In genomic region chr2:93319598-93319997, GRCm38 (mm10) we compare ENCODE assay signal across 16 mouse cellular contexts. TPM values are rescaled to one million over a fixed set of nuclear protein-coding genes. Genes with fewer than 3 reads are reported as not detected.
A peak's percentile ranks its signal among the peaks of the same experiment; 100 is the strongest.
DNase-seq lines count a peak whose midpoint lies in the region; ATAC-seq and TF ChIP-seq lines count a peak whose summit lies in the region.
"Had no signal": no experiment of that assay in that cellular context is flagged by ENCODE, and none has a peak within 500 bp of the region (broad histone marks: within the 10 kb centered on the region; RNA-seq: fewer than 3 reads in every experiment).

No protein-coding gene starts in this region.

- no peak overlapping the region for H3K4me3 ChIP-seq in hindbrain, embryonic 13.5 days
- no peak overlapping the region for H3K4me3 ChIP-seq in hindbrain, embryonic 14.5 days (replicated peaks; ENCODE audit: low read length)
- H3K4me3 ChIP-seq in limb, embryonic 13.5 days: no peak overlapping the region
- no peak overlapping the region for H3K4me3 ChIP-seq in cerebellum, adult 2 months (replicated peaks; ENCODE audit: insufficient read depth, low read depth, low read length)
- H3K4me3 ChIP-seq: embryonic facial prominence, embryonic 12.5 days; liver, embryonic 13.5 days; myocyte had no signal

- no peak overlapping the region for H3K4me2 ChIP-seq in hindbrain, embryonic 13.5 days
- no peak overlapping the region for H3K4me2 ChIP-seq in hindbrain, embryonic 14.5 days (replicated peaks)
- peak overlapping the region; percentile 35 for H3K4me2 ChIP-seq in limb, embryonic 13.5 days (replicated peaks)
- H3K4me2 ChIP-seq: embryonic facial prominence, embryonic 12.5 days; liver, embryonic 13.5 days had no signal

- no peak for TF ChIP-seq CTCF in cerebellum, adult 2 months (IDR thresholded peaks at IDR 0.05; ENCODE audit: borderline replicate concordance, insufficient read depth, low read depth, low read length)

- peak overlapping the region; percentile 79 for H3K27ac ChIP-seq in hindbrain, embryonic 13.5 days
- no peak overlapping the region for H3K27ac ChIP-seq in hindbrain, embryonic 14.5 days
- H3K27ac ChIP-seq in limb, embryonic 13.5 days: peak overlapping the region; percentile 70
- no peak overlapping the region for H3K27ac ChIP-seq in cerebellum, adult 2 months (ENCODE audit: insufficient read depth, low read length)
- H3K27ac ChIP-seq: embryonic facial prominence, embryonic 12.5 days; liver, embryonic 13.5 days had no signal

- H3K27me3 ChIP-seq in hindbrain, embryonic 13.5 days: no peaks in the 10 kb centered on the region
- no peaks in the 10 kb centered on the region for H3K27me3 ChIP-seq in hindbrain, embryonic 14.5 days (ENCODE audit: control insufficient read depth, insufficient read depth, low read length)
- peaks cover 8% of the 10 kb centered on the region for H3K27me3 ChIP-seq in limb, embryonic 13.5 days
- H3K27me3 ChIP-seq in cerebellum, adult 2 months (ENCODE audit: control insufficient read depth, insufficient read depth, low read length): no peaks in the 10 kb centered on the region
- H3K27me3 ChIP-seq: embryonic facial prominence, embryonic 12.5 days; liver, embryonic 13.5 days had no signal

- no peaks in the 10 kb centered on the region for H3K9me3 ChIP-seq in hindbrain, embryonic 13.5 days
- H3K9me3 ChIP-seq in hindbrain, embryonic 14.5 days (ENCODE audit: control insufficient read depth, low read length): no peaks in the 10 kb centered on the region
- no peaks in the 10 kb centered on the region for H3K9me3 ChIP-seq in limb, embryonic 13.5 days
- H3K9me3 ChIP-seq: embryonic facial prominence, embryonic 12.5 days; liver, embryonic 13.5 days had no signal

- H3K9ac ChIP-seq in hindbrain, embryonic 13.5 days: peak overlapping the region; percentile 51
- no peak overlapping the region for H3K9ac ChIP-seq in hindbrain, embryonic 14.5 days
- peak overlapping the region; percentile 20; the same call in 1 of the 2 replicates for H3K9ac ChIP-seq in limb, embryonic 13.5 days
- H3K9ac ChIP-seq: embryonic facial prominence, embryonic 12.5 days; liver, embryonic 13.5 days had no signal

- no peak for ATAC-seq in hindbrain, embryonic 13.5 days (ENCODE audit: low FRiP score)
- no peak for ATAC-seq in hindbrain, embryonic 14.5 days (ENCODE audit: low FRiP score)
- no peak for ATAC-seq in limb, embryonic 13.5 days (ENCODE audit: low FRiP score, low read depth)

- peak; percentile 65 to 84 for DNase-seq in adrenal gland, adult (ENCODE audit: inconsistent age in 2 of 2, low spot score in 1 of 2)
- no peak for DNase-seq in adrenal gland, postnatal 4 days (ENCODE audit: low spot score in 2 of 2)
- DNase-seq in hindbrain, embryonic 14.5 days (ENCODE audit: low spot score): no peak
- DNase-seq in adrenal gland, postnatal 10 days: peak; percentile 52
- DNase-seq in cerebellum, adult 2 months: no peak
- no peak for DNase-seq in cerebellum, adult 8-10 months
- DNase-seq: kidney, adult 8-10 months; layer of hippocampus, postnatal 36 days; liver, embryonic 13.5 days; lung, postnatal 36 days; right cerebral cortex, adult 18-20 months; thymus, postnatal 36 days had no signal

- no peaks in the 10 kb centered on the region for H3K36me3 ChIP-seq in hindbrain, embryonic 13.5 days
- no peaks in the 10 kb centered on the region for H3K36me3 ChIP-seq in hindbrain, embryonic 14.5 days (replicated peaks; ENCODE audit: control insufficient read depth, insufficient read depth)
- H3K36me3 ChIP-seq in limb, embryonic 13.5 days: no peaks in the 10 kb centered on the region
- H3K36me3 ChIP-seq: embryonic facial prominence, embryonic 12.5 days; liver, embryonic 13.5 days had no signal

- TF ChIP-seq POLR2A in cerebellum, adult 2 months (IDR thresholded peaks at IDR 0.05; ENCODE audit: borderline replicate concordance, insufficient read depth, low read length): no peak

- H3K4me1 ChIP-seq in hindbrain, embryonic 13.5 days (replicated peaks): peaks cover 78% of the 10 kb centered on the region
- H3K4me1 ChIP-seq in hindbrain, embryonic 14.5 days (replicated peaks; ENCODE audit: control insufficient read depth, insufficient read depth, low read length): peaks cover 51% of the 10 kb centered on the region
- H3K4me1 ChIP-seq in limb, embryonic 13.5 days: peaks cover 68% of the 10 kb centered on the region
- peaks cover 28% of the 10 kb centered on the region for H3K4me1 ChIP-seq in cerebellum, adult 2 months (ENCODE audit: control insufficient read depth, insufficient read depth, low read length)
- H3K4me1 ChIP-seq: liver, embryonic 13.5 days had no signal

- 23% methylated on average over 7 of the region's 7 CpGs for WGBS in hindbrain, embryonic 13.5 days
- 32% methylated on average over 7 of the region's 7 CpGs for WGBS in hindbrain, embryonic 14.5 days
- 54% methylated on average over 7 of the region's 7 CpGs for whole genome bisulfite sequencing in limb, embryonic 13.5 days
- WGBS in cerebellum, adult 2 months: 41% methylated on average over 7 of the region's 7 CpGs

RNA-seq across cellular contexts. Expression of gene Tspan18, which starts 14.7 kb away (rescaled TPM):
- 10 to 100 TPM; 94.2 to 94.6 TPM for total RNA-seq in adrenal gland, postnatal 4 days (2021)
- polyA plus RNA-seq in hindbrain, embryonic 13.5 days (2015; fragmentation: Nextera tagmentation; extraction: Ambion mirVana): 23.6 and 32.5 TPM in 2 replicates
- polyA plus RNA-seq in hindbrain, embryonic 14.5 days (2014; fragmentation: Nextera tagmentation; extraction: Ambion mirVana): 28.6 and 31.3 TPM in 2 replicates
- total RNA-seq in adrenal gland, postnatal 10 days (2021): 100 to 1,000 TPM in 1 of 2 experiments, 10 to 100 TPM in 1; 84.9 to 114 TPM
- 17.2 and 19.5 TPM in 2 replicates for polyA plus RNA-seq in limb, embryonic 13.5 days (2015; fragmentation: Nextera tagmentation; extraction: Ambion mirVana)
- polyA plus RNA-seq in cerebellum, adult 2 months (2012; rRNA removed): 11.3 and 13.1 TPM in 2 replicates

Comparison
In these comparisons a context has a peak if more than half of its experiments do, and no peak if none do; other contexts are left out.
1. DNase-seq: peak in adrenal gland, adult (2 of 2) and adrenal gland, postnatal 10 days (single experiment); none in adrenal gland, postnatal 4 days (0 of 2), hindbrain, embryonic 14.5 days (single experiment), cerebellum, adult 2 months (0 of 2) and cerebellum, adult 8-10 months (single experiment).
2. H3K27ac ChIP-seq: peak in hindbrain, embryonic 13.5 days (single experiment) and limb, embryonic 13.5 days (single experiment); none in hindbrain, embryonic 14.5 days (single experiment) and cerebellum, adult 2 months (single experiment).